Mouse (Mus musculus) T-cell, adult 2 months (primary cell): ENCODE data around the gene Crlf3.

Experiments
- DNase-seq: peaks from one replicate; pipeline ENCODE4 v3.0.0; 2022; ENCODE audit warnings: low spot score

Gene Crlf3

GRCm38 (mm10) chr11:80080826-80081728 lies at the start of gene Crlf3:
Gene Crlf3 (minus strand): TSS chr11:80080991.
- DNase-seq, result peak; percentile 93

- no peak for DNase-seq
Measured at GRCm38 (mm10) chr11:80116411-80116810, 35.6 kb upstream of the Crlf3 start.

DNA sequence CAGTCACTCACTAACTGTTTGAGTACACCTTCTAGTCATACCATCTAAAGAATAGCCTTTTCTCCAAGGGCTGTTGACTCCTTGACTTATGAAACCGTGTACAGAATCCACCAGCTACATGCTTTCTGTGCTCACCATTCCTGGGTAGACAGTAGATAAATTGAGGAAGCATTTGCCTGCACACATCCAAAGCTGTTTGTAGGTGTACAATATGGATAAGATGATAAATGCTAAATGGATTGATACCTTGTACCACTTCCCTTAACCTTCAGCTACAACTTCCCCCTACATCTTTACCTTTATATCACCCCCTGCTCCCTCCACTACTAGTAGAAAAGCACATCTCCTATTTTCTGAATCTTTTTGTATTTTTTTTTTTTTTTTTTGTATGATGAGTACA lies 23.6 kb upstream of the Crlf3 start:
- no peak for DNase-seq

- no peak for DNase-seq
Measured at GRCm38 (mm10) chr11:80101298-80101697, 20.5 kb upstream of the Crlf3 start.

DNA sequence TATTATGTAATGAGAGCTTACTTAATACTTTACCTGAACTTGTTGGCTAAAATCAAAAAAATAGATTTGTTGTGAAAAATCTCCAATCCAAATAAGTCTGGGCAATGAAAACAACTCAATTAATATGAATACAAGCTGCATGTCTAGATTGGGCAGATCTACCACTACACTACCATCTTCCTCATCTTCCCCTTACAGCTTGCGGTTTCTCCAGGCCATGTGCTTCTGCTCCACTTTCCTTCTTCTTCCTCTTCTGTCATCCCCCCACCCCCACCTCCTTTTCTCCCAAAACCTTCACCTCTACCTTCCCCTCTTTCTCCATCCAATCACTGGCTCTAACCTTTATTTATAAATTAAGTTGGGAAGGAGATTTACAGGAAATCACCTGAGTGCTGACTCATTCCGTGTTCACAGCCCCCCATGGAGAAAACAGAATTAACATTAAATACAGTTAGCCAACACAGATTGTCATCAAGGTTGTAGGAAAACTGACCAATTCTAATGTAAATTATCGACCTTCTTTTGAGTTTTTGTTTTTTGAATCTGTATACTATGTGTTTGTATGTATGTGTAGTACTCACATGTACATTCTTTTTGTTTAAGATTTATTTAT lies 17.8 kb upstream of the Crlf3 start:
- no peak for DNase-seq

DNA sequence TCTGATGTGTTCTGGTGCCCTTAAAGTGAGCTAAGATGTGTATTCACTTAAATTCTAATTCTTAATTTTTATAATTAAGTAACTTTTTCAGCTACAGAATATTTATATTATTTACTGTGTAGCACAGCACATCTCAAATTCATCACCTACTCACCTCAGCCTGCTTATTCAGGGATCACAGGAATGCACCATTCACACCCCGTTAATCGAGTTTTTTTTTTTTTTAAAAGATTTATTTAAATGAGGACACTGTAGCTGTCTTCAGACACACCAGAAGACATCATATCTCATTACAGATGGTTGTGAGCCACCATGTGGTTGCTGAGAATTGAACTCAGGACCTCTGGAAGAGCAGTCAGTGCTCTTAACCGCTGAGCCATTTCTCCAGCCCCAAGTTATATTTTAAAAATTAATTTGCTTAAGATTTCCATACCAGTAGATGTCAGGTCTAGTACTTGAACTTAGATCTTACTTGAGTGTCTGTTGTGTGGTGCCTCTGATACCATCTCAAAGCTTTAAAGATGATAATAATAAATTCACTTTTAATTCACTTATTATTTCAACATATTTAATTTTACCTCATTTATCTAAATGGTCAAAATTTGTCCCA lies 9.9 kb upstream of the Crlf3 start:
- no peak for DNase-seq

DNA sequence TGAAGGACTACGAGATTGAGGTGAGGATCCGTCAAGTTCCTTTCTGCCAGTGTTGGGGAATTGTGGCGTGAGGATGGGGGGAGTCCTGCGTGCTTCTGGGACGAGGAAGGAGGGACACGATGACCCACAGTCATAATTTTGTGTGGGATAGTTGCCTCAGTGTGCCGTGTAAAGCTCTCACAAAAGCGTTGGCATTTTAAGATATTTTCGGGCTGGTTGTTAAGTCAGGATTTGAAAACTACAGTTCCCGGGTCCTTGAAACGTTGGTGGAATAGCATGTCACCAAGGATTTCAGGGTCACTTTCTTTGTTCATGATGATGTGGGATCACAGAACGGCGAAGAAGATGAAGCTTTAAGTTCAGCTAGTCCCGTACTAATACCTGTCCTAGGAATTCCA lies 9.0 kb upstream of the Crlf3 start:
- DNase-seq, result no peak

DNA sequence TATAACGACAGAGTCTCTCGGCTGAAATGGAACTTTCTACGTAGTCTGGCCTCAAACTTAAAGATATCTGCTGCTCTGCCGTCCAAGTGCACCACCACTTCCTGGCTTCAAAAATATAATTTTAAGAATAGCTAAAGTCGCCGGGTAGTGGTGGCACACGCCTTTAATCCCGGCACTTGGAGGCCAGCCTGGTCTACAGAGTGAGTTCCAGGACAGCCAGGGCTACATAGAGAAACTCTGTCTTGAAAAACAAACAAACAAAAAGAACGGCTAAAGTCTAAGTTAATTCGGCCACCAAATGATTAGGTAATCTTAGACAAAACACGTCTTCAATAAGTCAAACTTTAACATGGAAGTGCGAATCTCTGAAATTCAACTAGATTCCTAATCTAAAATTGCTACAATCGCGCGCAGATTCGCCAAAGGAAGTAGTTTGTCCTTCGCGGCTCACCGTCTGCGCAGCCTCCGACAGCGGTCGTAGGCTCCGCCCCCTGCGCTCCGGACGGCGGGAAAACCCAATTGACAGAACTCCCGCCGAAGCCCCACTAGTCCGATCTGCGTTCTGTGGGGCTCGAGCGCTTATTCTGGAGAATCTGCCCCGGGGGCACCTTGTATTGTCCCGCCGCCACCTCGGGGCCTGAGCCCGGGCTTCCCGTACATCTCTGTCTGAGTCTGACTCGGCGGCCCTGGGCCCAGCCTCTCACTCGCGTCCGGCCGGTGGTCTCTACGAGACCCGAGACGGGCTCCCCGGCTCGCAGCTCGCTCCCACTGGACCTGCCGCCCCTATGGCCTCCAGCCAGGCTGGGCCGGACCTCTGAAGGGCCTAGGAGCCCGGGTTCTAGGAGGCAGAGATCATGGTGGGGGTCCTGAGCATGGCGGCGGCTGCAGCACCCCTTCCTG lies 8.4 kb upstream of the Crlf3 start, which contains the start of gene Atad5:
Gene Atad5 (plus strand): TSS at position 484 of the 900 bp plus-strand sequence.
- DNase-seq, result peak; percentile 83

DNA sequence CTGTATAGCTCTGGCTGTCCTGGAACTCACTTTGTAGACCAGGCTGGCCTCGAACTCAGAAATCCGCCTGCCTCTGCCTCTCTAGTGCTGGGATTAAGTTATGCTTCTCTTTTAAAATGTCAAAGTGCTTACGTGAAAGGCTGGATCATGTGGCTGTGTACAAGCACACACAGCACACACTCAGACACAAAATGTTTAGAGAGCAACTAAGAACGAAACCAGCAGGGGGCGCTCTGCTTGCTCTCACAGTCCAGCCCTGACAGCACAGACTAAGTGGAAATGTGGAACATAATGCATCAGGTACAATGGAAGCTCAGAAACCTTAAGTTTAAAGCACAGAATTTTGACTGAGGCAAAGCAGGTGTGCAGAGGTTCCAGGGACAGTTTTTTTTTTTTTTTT lies 6.1 kb upstream of the Crlf3 start:
- peak; percentile 89 for DNase-seq

- DNase-seq, result no peak
Measured at GRCm38 (mm10) chr11:80085356-80086055, 4.7 kb upstream of the Crlf3 start.

DNA sequence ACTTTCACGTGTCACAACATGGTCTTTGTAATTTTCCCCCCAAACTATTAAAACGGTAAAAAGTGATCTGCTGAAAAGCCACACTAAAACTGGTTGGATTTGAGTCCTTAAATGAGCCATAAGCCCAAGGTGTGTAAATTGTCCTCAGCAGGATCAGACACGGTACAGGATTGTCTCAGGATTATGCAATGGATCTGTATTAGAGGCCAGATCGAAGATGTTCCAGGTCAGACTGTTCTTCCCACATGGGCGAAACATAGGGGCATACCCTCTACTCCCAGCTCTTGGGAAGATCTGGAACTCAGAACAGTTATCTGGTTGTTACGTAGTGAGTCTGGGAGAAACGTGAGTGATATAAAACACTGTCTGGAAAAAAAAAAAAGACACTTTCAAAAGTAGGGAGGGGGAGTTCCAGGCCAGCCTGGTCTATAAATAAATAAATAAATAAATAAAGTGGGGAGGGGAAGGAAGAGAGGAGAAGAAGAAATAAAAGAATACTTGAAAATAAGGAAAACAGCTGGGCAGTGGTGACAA lies 1.1 kb upstream of the Crlf3 start:
- DNase-seq, result no peak

GRCm38 (mm10) chr11:80080381-80080825 lies 388 bp downstream of the Crlf3 start:
- no peak for DNase-seq

DNA sequence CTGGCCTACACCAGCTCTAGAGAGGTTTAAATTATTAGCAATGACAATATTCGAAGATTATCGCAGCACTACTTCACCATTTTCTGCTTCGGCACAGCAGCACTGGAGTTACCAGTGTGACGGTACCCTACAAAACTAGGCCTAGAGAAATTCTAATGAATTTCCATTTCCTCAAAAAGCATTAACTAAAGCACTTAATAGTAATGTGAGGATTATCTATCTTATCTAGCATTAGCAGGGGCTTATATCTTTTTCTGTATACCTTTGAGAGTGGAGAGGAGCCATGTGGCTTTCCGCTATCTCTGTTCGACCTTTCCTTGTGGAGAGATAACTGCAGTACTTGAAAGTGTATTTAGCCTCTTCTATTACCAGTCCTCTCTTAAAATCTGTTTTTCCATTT lies 1.0 kb downstream of the Crlf3 start:
- no peak for DNase-seq

- DNase-seq, result no peak
Measured at GRCm38 (mm10) chr11:80078831-80079230, 2.0 kb downstream of the Crlf3 start.

GRCm38 (mm10) chr11:80077784-80078545 lies 2.8 kb downstream of the Crlf3 start:
- peak; percentile 44 for DNase-seq

DNA sequence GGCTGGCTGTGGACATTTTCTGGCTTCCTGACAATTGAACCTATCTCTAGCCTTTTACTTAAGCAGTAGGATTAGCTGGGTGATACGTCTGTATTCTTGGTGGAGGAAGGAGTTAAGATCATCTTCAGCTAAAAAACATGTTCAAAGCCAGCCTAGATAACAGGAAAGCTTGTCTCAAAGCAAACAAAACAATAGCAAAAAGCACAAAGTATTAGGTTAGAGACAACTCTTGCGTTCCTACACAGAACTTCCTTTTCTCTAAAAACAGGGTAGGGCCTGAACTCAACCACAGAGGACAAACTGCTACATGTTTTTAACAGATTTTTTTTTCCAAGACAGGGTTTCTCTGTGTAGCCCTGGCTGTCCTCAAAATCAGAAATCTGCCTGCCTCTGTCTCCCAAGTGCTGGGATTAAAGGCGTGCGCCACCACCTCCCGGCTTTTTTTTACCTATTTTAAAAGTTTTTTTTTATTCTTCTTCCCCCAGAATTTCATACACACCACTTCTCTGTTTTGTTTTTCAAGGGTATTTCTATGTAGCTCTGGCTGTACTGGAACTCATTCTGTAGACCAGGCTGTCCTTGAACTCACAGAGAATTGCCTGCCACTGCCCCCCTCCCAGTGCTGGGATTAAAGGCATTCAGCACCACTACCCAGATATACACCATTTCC lies 5.0 kb downstream of the Crlf3 start:
- peak; percentile 41 for DNase-seq

DNA sequence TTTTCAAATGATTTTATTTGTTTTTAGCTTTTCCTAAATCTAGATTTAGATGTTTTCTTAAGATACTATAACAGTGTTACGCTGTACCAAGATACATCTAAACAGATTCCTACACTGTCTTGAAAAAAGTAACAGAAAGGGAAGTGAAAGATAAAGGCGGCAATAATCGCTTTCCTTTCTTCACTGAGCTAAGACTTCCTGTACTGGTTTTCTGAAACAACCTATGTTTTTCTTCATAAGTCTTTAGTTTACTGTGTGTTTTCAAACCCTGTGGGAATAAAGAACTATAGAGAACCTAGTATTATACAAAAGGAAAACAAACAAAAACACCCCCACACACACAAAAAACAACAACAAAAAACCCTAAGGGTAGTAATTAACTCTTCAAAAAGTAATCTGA lies 8.4 kb downstream of the Crlf3 start:
- no peak for DNase-seq

- DNase-seq, result no peak
Measured at GRCm38 (mm10) chr11:80071039-80071438, 9.8 kb downstream of the Crlf3 start.

GRCm38 (mm10) chr11:80069815-80070214 lies 11.0 kb downstream of the Crlf3 start:
- no peak for DNase-seq

- peak; percentile 56 for DNase-seq
Measured at GRCm38 (mm10) chr11:80067558-80067957, 13.2 kb downstream of the Crlf3 start.
